Comparison of ENCODE assay signal across 16 mouse cellular contexts in genomic region chr10:14017338-14017737, GRCm38 (mm10). TPM values are rescaled to one million over a fixed set of nuclear protein-coding genes. Genes with fewer than 3 reads are reported as not detected.
A peak's percentile ranks its signal among the peaks of the same experiment; 100 is the strongest.
DNase-seq lines count a peak whose midpoint lies in the region; ATAC-seq and TF ChIP-seq lines count a peak whose summit lies in the region.
"Had no signal": no experiment of that assay in that cellular context is flagged by ENCODE, and none has a peak within 500 bp of the region (broad histone marks: within the 10 kb centered on the region; RNA-seq: fewer than 3 reads in every experiment).

No protein-coding gene starts in this region.

- peak overlapping the region; percentile 32 for H3K4me3 ChIP-seq in heart, adult 2 months
- no peak overlapping the region for H3K4me3 ChIP-seq in heart, postnatal 0 days (ENCODE audit: low read depth, low read length)
- no peak overlapping the region for H3K4me3 ChIP-seq in embryonic fibroblast, embryonic 13.5 days (ENCODE audit: insufficient read depth, low read length)
- H3K4me3 ChIP-seq in hindbrain, embryonic 14.5 days (replicated peaks; ENCODE audit: low read length), result no peak overlapping the region
- H3K4me3 ChIP-seq: liver, embryonic 13.5 days had no signal

- intact Hi-C loops in heart, adult 2 months (cut with DNase I), result loop anchor here (5.0 kb wide), 2 partner anchors 40 to 70 kb away; no protein-coding TSS in a partner anchor

- H3K79me2 ChIP-seq in heart, adult 2 months (replicated peaks; ENCODE audit: control insufficient read depth, insufficient read depth, low read length), result peaks cover 6% of the 10 kb centered on the region; the same call in 1 of the 2 replicates

- H3K36me3 ChIP-seq in heart, adult 2 months (ENCODE audit: control insufficient read depth, insufficient read depth, low read length), result peaks cover 24% of the 10 kb centered on the region
- no peaks in the 10 kb centered on the region for H3K36me3 ChIP-seq in heart, postnatal 0 days (replicated peaks; ENCODE audit: control insufficient read depth, insufficient read depth, low read length)
- no peaks in the 10 kb centered on the region for H3K36me3 ChIP-seq in hindbrain, embryonic 14.5 days (replicated peaks; ENCODE audit: control insufficient read depth, insufficient read depth)
- H3K36me3 ChIP-seq: forebrain, embryonic 12.5 days; hindbrain, embryonic 12.5 days; limb, embryonic 12.5 days; liver, embryonic 13.5 days; lung, embryonic 15.5 days; neural tube, embryonic 13.5 days had no signal

- no peak for TF ChIP-seq POLR2A in heart, adult 2 months (IDR thresholded peaks at IDR 0.05; ENCODE audit: insufficient read depth, low read depth, low read length)
- no peak for TF ChIP-seq POLR2A in embryonic fibroblast, embryonic 13.5 days (IDR thresholded peaks at IDR 0.05; ENCODE audit: low read depth, low read length)

- no peak for ATAC-seq in heart, postnatal 0 days (ENCODE audit: insufficient read depth, low read depth)
- no peak for ATAC-seq in hindbrain, embryonic 14.5 days (ENCODE audit: low FRiP score)

- TF ChIP-seq CTCF in heart, adult 2 months (IDR thresholded peaks at IDR 0.05), result no peak
- no peak for TF ChIP-seq CTCF in heart, postnatal 0 days (IDR thresholded peaks at IDR 0.05; ENCODE audit: low read depth)
- TF ChIP-seq CTCF in embryonic fibroblast, embryonic 13.5 days (IDR thresholded peaks at IDR 0.05; ENCODE audit: borderline replicate concordance, insufficient read depth, low read length), result no peak

- 63% methylated on average over 2 of the region's 2 CpGs for WGBS in heart, adult 2 months
- 58% methylated on average over 2 of the region's 2 CpGs for WGBS in heart, postnatal 0 days
- 60% methylated on average over 2 of the region's 2 CpGs for WGBS in hindbrain, embryonic 14.5 days

- no peak for TF ChIP-seq EP300 in heart, adult 2 months (IDR thresholded peaks at IDR 0.05; ENCODE audit: insufficient read depth, low read depth, low read length)
- TF ChIP-seq EP300 in heart, postnatal 0 days (IDR thresholded peaks at IDR 0.05; ENCODE audit: low read depth), result no peak

- no peaks in the 10 kb centered on the region for H3K9me3 ChIP-seq in heart, postnatal 0 days (replicated peaks; ENCODE audit: control insufficient read depth, low read length)
- no peaks in the 10 kb centered on the region for H3K9me3 ChIP-seq in hindbrain, embryonic 14.5 days (ENCODE audit: control insufficient read depth, low read length)
- H3K9me3 ChIP-seq: forebrain, embryonic 12.5 days; hindbrain, embryonic 12.5 days; limb, embryonic 12.5 days; liver, embryonic 13.5 days; lung, embryonic 15.5 days; neural tube, embryonic 13.5 days had no signal

- H3K27ac ChIP-seq in heart, adult 2 months, result peak overlapping the region; percentile 65
- H3K27ac ChIP-seq in heart, postnatal 0 days (ENCODE audit: low read depth), result peak overlapping the region; percentile 81
- H3K27ac ChIP-seq in embryonic fibroblast, embryonic 13.5 days (ENCODE audit: insufficient read depth, low read length), result peak overlapping the region; percentile 94
- H3K27ac ChIP-seq in hindbrain, embryonic 14.5 days, result no peak overlapping the region
- H3K27ac ChIP-seq: limb, embryonic 12.5 days; liver, embryonic 13.5 days had no signal

- H3K9ac ChIP-seq in heart, adult 2 months (ENCODE audit: low read depth, low read length), result no peak overlapping the region
- no peak overlapping the region for H3K9ac ChIP-seq in heart, postnatal 0 days (replicated peaks; ENCODE audit: low read depth, low read length)
- H3K9ac ChIP-seq in hindbrain, embryonic 14.5 days, result no peak overlapping the region
- H3K9ac ChIP-seq: forebrain, embryonic 12.5 days; limb, embryonic 12.5 days; liver, embryonic 13.5 days had no signal

- H3K4me2 ChIP-seq in heart, postnatal 0 days (ENCODE audit: low read depth, low read length), result peak overlapping the region; percentile 60
- H3K4me2 ChIP-seq in hindbrain, embryonic 14.5 days (replicated peaks), result no peak overlapping the region

- peaks cover 9% of the 10 kb centered on the region for H3K4me1 ChIP-seq in heart, adult 2 months (ENCODE audit: control insufficient read depth, insufficient read depth, low read length)
- H3K4me1 ChIP-seq in heart, postnatal 0 days (ENCODE audit: control insufficient read depth, insufficient read depth), result peaks cover 34% of the 10 kb centered on the region
- peaks cover 13% of the 10 kb centered on the region for H3K4me1 ChIP-seq in embryonic fibroblast, embryonic 13.5 days (ENCODE audit: control insufficient read depth, insufficient read depth, low read length)
- peaks cover 12% of the 10 kb centered on the region for H3K4me1 ChIP-seq in hindbrain, embryonic 14.5 days (replicated peaks; ENCODE audit: control insufficient read depth, insufficient read depth, low read length)

- H3K27me3 ChIP-seq in heart, adult 2 months (ENCODE audit: control insufficient read depth, insufficient read depth, low read length), result no peaks in the 10 kb centered on the region
- no peaks in the 10 kb centered on the region for H3K27me3 ChIP-seq in heart, postnatal 0 days (ENCODE audit: control insufficient read depth, insufficient read depth, low read length)
- no peaks in the 10 kb centered on the region for H3K27me3 ChIP-seq in hindbrain, embryonic 14.5 days (ENCODE audit: control insufficient read depth, insufficient read depth, low read length)
- H3K27me3 ChIP-seq: forebrain, embryonic 12.5 days; hindbrain, embryonic 12.5 days; limb, embryonic 12.5 days; liver, embryonic 13.5 days; lung, embryonic 15.5 days; neural tube, embryonic 13.5 days had no signal

- DNase-seq in heart, adult 2 months, result no peak
- no peak for DNase-seq in heart, adult 9 months (ENCODE audit: low spot score in 2 of 2)
- DNase-seq in heart, postnatal 0 days (ENCODE audit: low spot score), result no peak
- DNase-seq in heart, adult 11 months, result no peak
- peak; percentile 31 for DNase-seq in 416B (ENCODE audit: low read depth)
- DNase-seq in adrenal gland, postnatal 10 days, result no peak
- no peak for DNase-seq in hindbrain, embryonic 14.5 days (ENCODE audit: low spot score)
- DNase-seq: gastrocnemius, postnatal 14 days; liver, embryonic 13.5 days; thymus, postnatal 25 days had no signal

RNA-seq across cellular contexts. Expression of gene Hivep2, which starts 51.5 kb away (rescaled TPM):
- total RNA-seq in heart, adult 2 months (2021), result 10 to 100 TPM; 20.9 to 22.6 TPM
- 5.3 and 10.3 TPM in 2 replicates for polyA plus RNA-seq in heart, adult 2 months (2012; rRNA removed)
- 11.6 and 11.9 TPM in 2 replicates for total RNA-seq in heart, postnatal 0 days (2014; rRNA removed; ENCODE audit: low replicate concordance)
- polyA plus RNA-seq in heart, postnatal 0 days (2015; fragmentation: Nextera tagmentation; extraction: Ambion mirVana), result 3.7 and 3.8 TPM in 2 replicates
- polyA plus RNA-seq in embryonic fibroblast, embryonic 13.5 days (2011; ENCODE audit: insufficient read length, low read depth, missing spikeins), result 20.8 and 25.6 TPM in 2 replicates
- total RNA-seq in adrenal gland, postnatal 10 days (2021), result 10 to 100 TPM; 20.8 to 32.4 TPM
- polyA plus RNA-seq in hindbrain, embryonic 14.5 days (2014; fragmentation: Nextera tagmentation; extraction: Ambion mirVana), result 17.0 and 20.9 TPM in 2 replicates
